Mouse (Mus musculus) ovary, postnatal 36 days (tissue): ENCODE measurements around the gene Cdkal1.

Experiments
- DNase-seq: peaks from one replicate; pipeline ENCODE4 v3.0.0; 2022; ENCODE audit warnings: low spot score, mixed read lengths

Gene Cdkal1

DNA sequence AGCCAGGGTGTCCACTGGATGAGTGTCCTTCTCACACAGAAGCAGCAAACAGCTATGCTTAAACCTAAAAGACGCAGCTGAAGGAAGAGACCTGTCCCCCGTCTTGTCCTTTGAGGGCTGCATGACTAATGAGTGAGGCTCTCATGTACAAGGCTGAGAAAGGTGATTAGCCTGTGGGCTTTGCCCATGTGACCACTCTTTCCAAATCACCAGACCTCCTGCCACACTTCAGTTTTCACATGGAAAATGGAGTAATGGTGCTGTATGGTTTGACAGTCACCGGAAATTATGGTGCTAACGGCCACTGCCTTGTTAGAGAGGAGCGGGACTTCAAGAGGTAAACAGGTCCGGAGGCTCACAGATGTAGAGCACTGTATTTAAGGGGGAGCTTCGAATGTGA is 274.7 kb downstream of the Cdkal1 start:
- DNase-seq: no peak

DNA sequence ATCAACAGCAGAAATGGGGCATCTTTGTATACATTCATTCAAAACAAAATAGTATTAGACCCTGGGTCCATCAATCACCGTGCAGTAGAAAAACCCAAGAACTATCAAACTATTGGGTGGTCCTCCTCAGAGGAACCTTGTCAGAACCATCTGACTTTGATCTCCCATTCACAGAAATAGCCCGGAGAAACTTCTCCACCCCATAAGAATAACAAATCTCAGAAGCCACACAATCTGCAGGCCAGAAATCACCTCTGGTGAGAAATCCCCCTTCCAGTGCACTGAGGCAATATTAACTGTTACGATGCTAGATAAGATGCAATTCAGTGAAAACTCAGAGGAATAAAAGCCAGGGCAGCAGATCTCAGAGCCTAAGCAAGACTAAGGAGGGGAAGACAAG is 275.5 kb downstream of the Cdkal1 start:
- DNase-seq: no peak

DNA sequence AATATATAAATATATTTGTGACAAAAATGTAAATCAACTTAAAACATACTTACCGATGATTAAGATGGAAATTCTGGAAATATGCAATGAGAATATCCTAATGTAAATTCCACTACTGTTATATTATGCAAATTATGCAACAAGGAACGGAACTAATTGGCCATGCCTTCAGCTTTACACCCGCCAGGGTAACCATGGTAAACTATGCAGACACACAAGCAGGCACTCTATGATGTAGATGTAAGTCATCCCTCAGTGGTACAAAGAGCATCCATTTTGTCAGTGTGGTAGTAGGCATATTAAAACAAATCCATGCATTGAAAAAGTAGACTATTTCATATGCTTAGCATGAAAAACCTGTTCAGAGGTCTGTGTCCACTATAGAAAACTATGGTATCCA is 276.9 kb downstream of the Cdkal1 start:
- no peak for DNase-seq

DNA sequence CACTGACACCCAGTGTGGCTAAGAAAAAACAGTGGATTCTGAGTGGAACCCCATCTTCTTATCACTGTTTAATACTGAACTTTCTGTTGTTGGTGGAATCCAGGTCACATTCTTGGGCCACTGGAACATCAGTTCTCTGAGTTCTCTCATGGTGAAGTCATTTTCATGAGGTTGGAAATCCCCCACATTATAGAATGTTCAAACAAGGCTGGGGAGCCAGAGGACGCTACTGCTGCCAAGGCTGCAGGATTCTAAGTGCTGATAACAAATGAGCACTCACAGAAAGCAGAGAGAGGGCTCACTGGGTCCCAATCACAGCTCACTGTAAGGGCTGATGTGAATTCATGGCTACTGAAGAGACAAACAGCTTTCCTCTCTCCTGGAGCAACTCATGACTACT is 280.7 kb downstream of the Cdkal1 start:
- DNase-seq: no peak

GRCm38 (mm10) chr13:29572477-29572876 is 283.0 kb downstream of the Cdkal1 start:
- no peak for DNase-seq

DNA sequence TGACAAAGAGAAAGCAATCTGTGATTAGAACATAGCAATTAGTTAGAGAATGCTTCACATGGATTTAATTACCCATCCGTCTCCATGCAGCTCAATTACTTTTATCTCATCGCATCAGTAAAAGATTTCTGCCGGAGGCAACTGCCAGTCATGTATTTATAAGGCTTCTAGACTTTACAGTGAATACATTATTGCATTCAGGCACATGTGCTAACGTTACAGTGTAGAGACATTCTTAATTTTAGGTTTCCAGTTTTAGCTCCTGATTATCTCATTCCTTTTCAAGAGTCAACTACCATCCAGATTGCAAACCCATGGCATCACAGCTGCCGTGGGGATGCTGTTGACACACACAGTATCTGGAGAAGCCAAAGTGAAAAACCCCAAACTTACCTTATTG is 289.8 kb downstream of the Cdkal1 start:
- DNase-seq: no peak

DNA sequence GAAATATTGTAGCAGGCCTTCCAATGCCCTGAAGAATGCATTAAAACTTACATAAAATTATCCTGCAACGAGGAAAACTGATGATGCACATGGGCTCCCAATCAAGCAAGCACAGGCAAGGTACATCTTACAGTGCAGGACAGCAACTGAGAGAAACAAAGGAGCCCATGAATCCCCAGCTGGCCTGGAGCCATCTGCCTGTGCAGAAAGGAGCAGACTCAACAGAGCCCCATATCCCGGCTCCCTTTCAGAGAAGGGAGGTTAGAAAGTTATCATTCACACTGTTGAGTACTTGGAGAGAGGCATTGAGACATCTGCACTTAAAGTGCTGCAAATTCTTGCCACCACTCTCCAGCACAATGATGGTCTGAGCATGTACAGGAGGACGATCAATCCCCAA is 296.3 kb downstream of the Cdkal1 start:
- no peak for DNase-seq

DNA sequence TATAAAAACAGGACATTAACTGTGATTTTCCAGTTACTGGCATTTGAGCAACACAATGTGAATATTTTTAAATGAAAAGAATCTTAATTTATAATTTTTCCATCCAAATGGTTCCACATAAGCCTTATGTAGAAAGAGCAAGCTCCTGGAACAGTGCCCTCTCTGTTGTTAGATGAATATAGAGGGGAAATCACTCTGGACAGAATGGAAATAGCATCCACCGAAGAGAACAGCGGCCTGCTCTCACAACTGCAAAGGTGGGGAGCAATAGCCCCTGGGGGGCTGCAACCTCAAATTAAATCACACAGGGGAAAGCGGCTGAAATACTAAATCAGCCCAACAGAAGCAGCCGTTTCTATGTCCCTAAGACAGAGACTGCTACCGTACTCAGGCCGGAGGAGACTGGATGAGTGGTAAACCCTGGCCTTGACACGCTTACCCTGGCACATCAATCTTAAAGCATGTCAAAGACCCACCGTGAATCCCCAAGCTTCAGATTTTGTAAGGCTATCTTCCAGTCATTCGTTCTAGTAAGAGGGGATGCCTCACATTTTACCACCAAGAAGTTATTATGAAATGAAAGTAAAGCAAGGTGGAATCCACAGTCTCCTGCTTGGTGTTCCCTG is 300.2 kb downstream of the Cdkal1 start:
- no peak for DNase-seq

DNA sequence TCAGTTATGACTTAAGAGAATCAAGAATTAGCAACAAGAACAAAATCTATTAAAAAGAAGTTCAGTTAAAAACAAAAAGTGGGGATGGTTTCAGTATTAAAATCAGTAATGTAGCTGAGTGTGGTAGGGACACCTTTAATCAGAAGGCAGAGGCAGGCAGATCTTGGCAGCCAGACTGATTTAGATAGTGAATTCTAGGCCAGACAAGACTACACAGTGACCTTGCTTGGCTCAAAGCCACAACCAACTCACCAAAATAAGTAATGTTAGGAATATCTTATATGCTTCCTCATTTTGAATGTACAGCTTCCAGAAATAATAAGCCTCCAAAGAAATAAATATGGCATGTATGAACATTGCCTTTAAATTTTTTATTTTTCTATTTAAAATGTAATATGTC is 301.7 kb downstream of the Cdkal1 start:
- DNase-seq: no peak

DNA sequence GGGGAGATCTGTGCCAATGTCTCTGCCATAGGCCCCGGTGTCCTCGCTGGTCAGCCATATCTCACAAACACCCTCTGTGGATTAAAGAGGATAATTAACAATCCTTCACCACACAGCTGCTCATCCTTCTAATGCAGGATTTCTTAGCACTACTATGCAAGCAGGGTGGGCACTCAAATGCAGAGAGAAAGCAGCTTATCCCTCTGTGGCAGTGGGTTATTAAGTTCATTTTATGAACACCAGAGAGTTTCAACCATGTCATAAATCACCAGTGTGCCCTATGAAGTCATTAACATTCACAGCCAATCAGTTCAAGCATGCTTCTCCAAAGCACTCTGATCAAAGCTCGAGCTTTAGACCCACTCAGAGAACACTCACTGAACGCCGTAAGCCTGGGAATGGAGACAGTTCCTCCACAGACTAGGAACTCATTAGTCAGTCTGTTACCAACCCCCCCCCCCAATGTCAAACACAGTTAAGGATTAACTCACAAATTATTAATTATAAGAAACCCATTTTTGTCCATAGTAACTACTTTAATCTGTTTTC is 303.1 kb downstream of the Cdkal1 start:
- no peak for DNase-seq

DNA sequence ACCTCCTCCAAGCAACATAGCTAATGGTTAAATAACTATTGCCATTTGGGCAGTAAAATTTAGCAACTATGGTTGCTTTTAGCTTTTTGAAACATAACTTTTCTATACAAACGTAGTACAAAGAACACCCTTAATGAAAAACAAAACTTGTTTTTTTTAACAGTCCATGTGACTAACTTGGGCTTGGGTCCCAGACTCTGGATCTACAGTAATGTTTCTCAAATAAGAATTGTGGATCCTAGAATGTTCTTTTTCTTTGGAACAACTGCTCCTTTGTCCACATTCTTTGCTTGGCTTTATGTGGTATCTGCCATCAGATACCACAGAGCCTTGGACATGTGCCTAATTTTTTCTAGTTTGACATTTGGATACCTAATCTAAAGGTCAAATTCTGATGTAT is 304.6 kb downstream of the Cdkal1 start:
- no peak for DNase-seq

DNA sequence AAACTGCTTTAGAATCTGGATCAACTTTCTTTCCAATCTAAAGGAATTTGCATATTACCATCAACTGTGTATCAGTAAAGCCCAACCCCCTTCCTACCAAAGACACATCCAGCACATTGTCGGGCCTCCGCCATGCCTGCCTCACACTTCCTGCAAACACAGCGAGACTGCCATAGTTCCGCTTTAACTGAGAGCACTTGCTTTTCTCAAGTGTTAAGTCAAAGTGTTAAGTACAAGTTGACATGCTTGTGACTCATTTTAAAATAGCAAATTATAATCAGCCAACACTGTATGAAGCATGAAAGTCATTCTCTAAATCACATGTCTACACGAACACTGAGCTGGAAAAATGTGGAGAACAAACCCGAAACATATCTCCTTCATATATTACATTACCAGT is 305.3 kb downstream of the Cdkal1 start:
- no peak for DNase-seq

DNA sequence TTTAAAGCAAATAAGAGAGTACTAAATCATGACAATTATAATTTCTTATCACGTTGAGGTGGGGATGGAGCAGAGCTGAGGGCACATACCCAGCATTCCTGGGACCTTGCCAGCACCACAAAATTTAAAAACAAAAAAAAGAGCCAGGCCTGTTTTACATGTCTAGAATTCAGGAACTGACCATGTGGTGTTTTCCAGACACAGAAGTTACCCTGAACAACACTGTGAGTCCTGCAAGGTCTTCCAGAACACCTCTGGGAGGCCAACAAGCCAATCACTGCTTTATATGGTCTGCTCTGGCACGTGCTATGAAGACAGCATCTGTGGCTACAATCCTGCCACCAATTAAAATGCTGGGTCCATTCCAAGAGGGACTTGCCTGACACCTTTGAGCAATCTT is 305.7 kb downstream of the Cdkal1 start:
- peak; percentile 16 for DNase-seq

- DNase-seq: no peak
Measured at GRCm38 (mm10) chr13:29537906-29538305, 317.6 kb downstream of the Cdkal1 start.

DNA sequence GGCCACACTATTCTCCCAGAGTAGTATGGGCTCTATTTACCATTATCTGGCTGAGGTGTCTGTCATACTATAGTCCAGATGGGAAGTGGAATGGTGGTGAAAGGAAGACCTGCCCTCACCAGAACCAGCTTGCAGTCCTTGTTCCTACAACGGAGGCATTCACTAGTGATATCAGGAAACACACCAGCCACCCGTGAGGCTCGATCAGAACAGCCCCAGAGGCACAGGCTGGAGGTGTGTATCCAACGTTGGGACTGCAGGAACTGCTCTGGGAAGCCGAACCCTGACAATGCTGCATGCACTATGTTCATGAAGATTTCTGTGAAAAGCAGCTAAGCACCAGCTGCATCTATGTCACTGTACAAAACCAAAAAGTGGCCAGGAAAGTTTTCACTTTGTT is 321.9 kb downstream of the Cdkal1 start:
- DNase-seq: no peak

DNA sequence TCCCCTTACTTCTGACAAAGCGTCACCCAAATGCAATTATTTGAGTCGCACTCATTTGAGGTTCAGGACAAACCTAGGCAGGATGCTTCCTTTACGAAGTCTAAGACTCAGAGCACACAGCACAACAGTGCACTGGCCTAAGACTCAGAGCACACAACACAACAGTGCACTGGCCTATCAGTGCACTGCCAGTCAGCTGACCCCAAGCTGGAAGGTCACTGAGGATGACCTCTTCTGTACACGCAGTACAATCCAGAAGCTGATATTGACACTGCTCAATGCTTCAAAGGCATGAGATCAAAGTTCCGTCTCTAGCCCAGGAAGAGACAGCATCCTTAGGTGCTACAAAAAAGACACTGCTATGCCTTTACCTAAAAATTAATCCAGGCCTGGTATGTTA is 327.1 kb downstream of the Cdkal1 start:
- no peak for DNase-seq

GRCm38 (mm10) chr13:29521321-29521720 is 334.2 kb downstream of the Cdkal1 start:
- DNase-seq: no peak

DNA sequence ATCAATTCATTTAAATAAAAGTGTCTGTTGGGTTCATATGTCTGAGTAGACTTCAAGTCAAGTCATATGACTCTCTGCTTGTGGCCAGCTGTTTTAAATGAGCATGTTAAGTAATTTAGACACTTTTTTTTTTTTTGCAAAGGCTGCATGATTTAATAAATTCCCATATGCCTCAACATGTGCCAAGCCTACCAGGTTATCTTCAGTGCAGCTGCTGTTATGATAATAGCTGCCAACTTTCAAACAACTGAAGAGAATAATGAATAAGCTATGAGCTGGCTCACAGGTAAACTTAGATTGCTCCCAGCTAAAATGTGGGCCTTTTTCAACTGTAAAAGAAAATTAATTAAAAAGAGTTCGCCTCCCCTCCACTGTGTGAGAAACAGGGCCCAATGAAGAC is 341.4 kb downstream of the Cdkal1 start:
- DNase-seq: no peak

- no peak for DNase-seq
Measured at GRCm38 (mm10) chr13:29504861-29505568, 350.5 kb downstream of the Cdkal1 start.

- no peak for DNase-seq
Measured at GRCm38 (mm10) chr13:29503147-29504044, 352.1 kb downstream of the Cdkal1 start.

- DNase-seq: no peak
Measured at GRCm38 (mm10) chr13:29502481-29503146, 352.9 kb downstream of the Cdkal1 start.

- DNase-seq: no peak
Measured at GRCm38 (mm10) chr13:29501173-29501572, 354.3 kb downstream of the Cdkal1 start.
